Mouse (Mus musculus) heart, postnatal 25 days (tissue): ENCODE results near the gene Kif6. TPM values are rescaled to one million over a fixed set of nuclear protein-coding genes. Genes with fewer than 3 reads are reported as not detected.

Experiments
- DNase-seq: peaks from one replicate; pipeline ENCODE4 v3.0.0; 2022; ENCODE audit warnings: low spot score
- intact Hi-C: fragments of 180-260 bp; cut with DNase I; formaldehyde crosslinking; loops from one replicate; pipeline ENCODE4 v1.15.1; 2025
- total RNA-seq, 2 experiments: library from RNA; stranded (reverse); gene quantifications; 2 replicates each; pipeline ENCODE4 v1.2.3; 2021

Gene Kif6
- total RNA-seq, 2 experiments from 2014 or later, result 1.4 to 4.2 TPM

GRCm38 (mm10) chr17:49652357-49652756 is 37.4 kb downstream of the Kif6 start:
- DNase-seq, result no peak
- intact Hi-C loops, result no loop called here

DNA sequence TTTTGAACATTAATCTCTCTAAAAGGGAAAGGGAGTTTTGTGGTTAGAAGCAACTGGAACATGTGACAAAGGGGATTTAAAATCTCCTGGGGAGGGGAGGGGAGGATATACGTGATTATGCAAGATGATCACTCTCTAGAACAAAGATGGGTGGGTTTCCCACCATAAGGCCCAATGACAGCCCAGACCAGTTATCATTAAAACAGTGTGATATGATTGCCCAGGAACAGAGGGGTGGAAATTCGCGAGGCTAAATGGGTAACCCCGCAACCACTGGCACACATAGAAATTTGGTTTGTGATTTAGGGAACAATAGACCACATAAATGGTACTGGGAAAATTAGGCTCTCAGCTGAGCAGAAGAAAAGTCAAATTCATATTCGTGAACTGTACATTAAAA is 37.9 kb downstream of the Kif6 start:
- intact Hi-C loops, result no loop called here

GRCm38 (mm10) chr17:49661626-49662025 is 46.7 kb downstream of the Kif6 start:
- DNase-seq, result no peak
- intact Hi-C loops, result no loop called here

More for the DNA sequence above, 37.9 kb downstream of the Kif6 start:
- DNase-seq, result no peak

DNA sequence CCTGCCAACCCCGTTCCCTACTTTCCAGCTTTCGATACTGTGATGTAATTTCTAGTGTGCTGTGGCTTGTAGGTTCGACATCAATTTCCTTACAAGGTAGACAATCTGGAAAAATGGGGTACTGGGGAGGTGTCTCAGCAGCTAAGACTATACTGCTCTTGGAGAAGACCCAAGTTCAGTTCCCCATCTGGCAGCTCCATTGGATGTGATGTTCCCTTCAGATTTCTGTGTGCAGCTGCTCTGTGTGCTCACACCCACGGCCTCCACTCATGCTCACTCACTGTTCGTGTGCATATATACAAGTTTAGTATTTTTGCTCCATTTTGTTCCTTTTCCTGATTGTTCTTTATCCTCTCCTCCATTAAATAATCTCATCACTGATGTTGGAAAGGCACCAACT is 51.8 kb downstream of the Kif6 start:
- no peak for DNase-seq
- intact Hi-C loops, result no loop called here

GRCm38 (mm10) chr17:49668296-49668695 is 53.4 kb downstream of the Kif6 start:
- DNase-seq, result no peak
- intact Hi-C loops, result no loop called here

- intact Hi-C loops, result no loop called here
- DNase-seq, result no peak
These were observed 57.0 kb downstream of the Kif6 start for GRCm38 (mm10) chr17:49671921-49672339.

- intact Hi-C loops, result no loop called here
- no peak for DNase-seq
These were observed 57.5 kb downstream of the Kif6 start for GRCm38 (mm10) chr17:49672421-49672820.

- intact Hi-C loops, result no loop called here
- DNase-seq, result no peak
These were observed 60.7 kb downstream of the Kif6 start for GRCm38 (mm10) chr17:49675629-49676028.

GRCm38 (mm10) chr17:49681410-49681809 is 66.5 kb downstream of the Kif6 start:
- DNase-seq, result no peak
- intact Hi-C loops, result no loop called here

- intact Hi-C loops, result no loop called here
- no peak for DNase-seq
These were observed 69.2 kb downstream of the Kif6 start for GRCm38 (mm10) chr17:49684146-49684545.

- DNase-seq, result no peak
These were observed 75.9 kb downstream of the Kif6 start for GRCm38 (mm10) chr17:49690607-49691454.

GRCm38 (mm10) chr17:49691455-49691805 is 76.5 kb downstream of the Kif6 start:
- intact Hi-C loops, result no loop called here
- DNase-seq, result no peak

More at GRCm38 (mm10) chr17:49690607-49691454, 75.9 kb downstream of the Kif6 start:
- intact Hi-C loops, result no loop called here

- DNase-seq, result no peak
- intact Hi-C loops, result no loop called here
These were observed 78.3 kb downstream of the Kif6 start for GRCm38 (mm10) chr17:49693206-49693605.

DNA sequence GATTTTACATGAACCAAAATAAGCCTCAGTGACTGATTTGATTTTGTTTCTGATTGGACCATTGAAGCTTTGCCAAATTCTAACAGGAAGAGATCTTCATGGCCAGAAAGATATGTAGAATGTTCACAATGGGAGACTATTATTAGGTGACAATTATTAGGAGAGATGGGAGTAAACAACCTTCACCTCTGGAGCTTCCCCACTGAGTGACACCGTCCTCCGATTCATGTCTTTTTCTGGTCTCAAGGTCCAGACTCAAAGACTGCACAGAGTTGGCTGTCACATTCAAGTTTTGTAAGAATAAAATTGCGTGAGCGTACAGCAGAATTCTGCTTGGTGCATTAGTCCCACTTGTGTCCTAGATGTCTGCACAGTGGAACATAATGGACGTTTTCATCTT is 82.3 kb downstream of the Kif6 start:
- DNase-seq, result no peak
- intact Hi-C loops, result no loop called here

GRCm38 (mm10) chr17:49703492-49704249 is 88.7 kb downstream of the Kif6 start:
- no peak for DNase-seq
- intact Hi-C loops, result no loop called here

GRCm38 (mm10) chr17:49709192-49709591 is 94.3 kb downstream of the Kif6 start:
- no peak for DNase-seq
- intact Hi-C loops, result no loop called here

- intact Hi-C loops, result no loop called here
- DNase-seq, result no peak
These were observed 95.2 kb downstream of the Kif6 start for GRCm38 (mm10) chr17:49710101-49710630.

DNA sequence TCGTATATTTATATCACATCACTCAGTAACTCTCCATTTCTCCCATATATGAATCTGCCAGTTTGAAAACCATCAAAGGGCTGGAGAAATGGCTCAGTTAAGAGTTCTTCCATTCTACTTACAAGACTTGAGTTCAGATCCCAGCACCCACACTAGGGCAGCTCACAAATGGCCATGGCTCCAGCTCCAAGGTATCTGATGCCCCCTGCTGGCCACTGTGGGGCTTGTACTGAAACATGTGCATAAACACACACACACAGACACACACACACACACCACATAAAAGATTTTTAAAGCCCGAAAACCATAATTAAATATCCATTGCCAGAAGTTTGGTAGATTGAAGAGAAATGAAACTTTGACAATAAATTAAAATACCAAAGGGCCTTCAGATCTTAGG is 111.3 kb downstream of the Kif6 start:
- intact Hi-C loops, result no loop called here
- no peak for DNase-seq

GRCm38 (mm10) chr17:49726976-49727375 is 112.0 kb downstream of the Kif6 start:
- intact Hi-C loops, result no loop called here
- no peak for DNase-seq

DNA sequence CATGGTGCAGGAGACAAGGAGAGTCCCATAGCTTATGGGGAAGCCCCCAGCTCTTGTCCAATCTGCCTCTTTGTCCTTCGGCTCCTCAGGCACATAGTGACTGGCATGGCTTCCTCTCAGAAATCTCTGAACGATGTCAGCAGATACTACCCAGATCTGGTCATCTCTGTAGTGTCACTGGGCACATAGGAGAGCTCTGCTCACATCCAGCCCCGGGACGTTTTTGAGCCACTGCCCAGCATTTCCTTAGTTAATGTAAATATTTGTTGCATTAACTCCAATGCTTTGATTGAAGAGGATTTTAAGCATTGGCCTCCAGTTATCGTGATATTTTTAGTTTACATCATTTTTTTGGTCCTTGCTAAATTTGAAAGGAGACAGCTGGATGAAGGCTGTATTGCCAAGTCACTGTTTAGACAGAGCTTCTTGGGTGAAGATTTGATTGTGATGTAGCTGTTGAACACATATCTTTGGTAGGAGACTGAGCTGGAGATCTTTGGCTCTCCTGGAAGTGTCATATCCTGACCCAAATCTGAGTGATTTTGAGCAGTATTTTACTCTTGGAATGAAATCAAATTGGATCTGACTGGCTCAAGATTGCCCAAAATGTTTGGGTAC is 112.6 kb downstream of the Kif6 start:
- intact Hi-C loops, result no loop called here
- no peak for DNase-seq
